Mouse (Mus musculus): ENCODE results near the gene Chchd3. TPM values are rescaled to one million over a fixed set of nuclear protein-coding genes. Genes with fewer than 3 reads are reported as not detected.

Chchd3 gene
- total RNA-seq, 1 experiment from 2014 or later: 274 TPM

GRCm38 (mm10) chr6:32935576-32935975 is 124.5 kb downstream of the Chchd3 start:
- peak; percentile 32 for DNase-seq

- DNase-seq: no peak
Measured at GRCm38 (mm10) chr6:32931106-32931770, 128.8 kb downstream of the Chchd3 start.

GRCm38 (mm10) chr6:32922391-32922790 is 137.7 kb downstream of the Chchd3 start:
- DNase-seq: no peak

- no peak for DNase-seq
Measured at GRCm38 (mm10) chr6:32920091-32920490, 140.0 kb downstream of the Chchd3 start.

GRCm38 (mm10) chr6:32910692-32911091 is 149.4 kb downstream of the Chchd3 start:
- no peak for DNase-seq

GRCm38 (mm10) chr6:32899061-32899460 is 161.0 kb downstream of the Chchd3 start:
- no peak for DNase-seq

GRCm38 (mm10) chr6:32894100-32894499 is 166.0 kb downstream of the Chchd3 start:
- DNase-seq: no peak

- DNase-seq: no peak
Measured at GRCm38 (mm10) chr6:32890726-32891125, 169.3 kb downstream of the Chchd3 start.

- no peak for DNase-seq
Measured at GRCm38 (mm10) chr6:32888894-32889529, 171.0 kb downstream of the Chchd3 start.

GRCm38 (mm10) chr6:32878586-32878985 is 181.5 kb downstream of the Chchd3 start:
- no peak for DNase-seq

GRCm38 (mm10) chr6:32874176-32874575 is 185.9 kb downstream of the Chchd3 start:
- no peak for DNase-seq

GRCm38 (mm10) chr6:32872805-32873204 is 187.3 kb downstream of the Chchd3 start:
- DNase-seq: no peak

- no peak for DNase-seq
Measured at GRCm38 (mm10) chr6:32850960-32851359, 209.1 kb downstream of the Chchd3 start.

- DNase-seq: no peak
Measured at GRCm38 (mm10) chr6:32848974-32849373, 211.1 kb downstream of the Chchd3 start.

- no peak for DNase-seq
Measured at GRCm38 (mm10) chr6:32845463-32845862, 214.6 kb downstream of the Chchd3 start.

GRCm38 (mm10) chr6:32837939-32838301 is 222.1 kb downstream of the Chchd3 start:
- no peak for DNase-seq

- DNase-seq: no peak
Measured at GRCm38 (mm10) chr6:32837165-32837938, 222.7 kb downstream of the Chchd3 start.

- peak; percentile 21 for DNase-seq
Measured at GRCm38 (mm10) chr6:32823856-32824620, 236.0 kb downstream of the Chchd3 start.

- DNase-seq: no peak
Measured at GRCm38 (mm10) chr6:32818961-32819360, 241.1 kb downstream of the Chchd3 start.

- no peak for DNase-seq
Measured at GRCm38 (mm10) chr6:32808796-32809195, 251.3 kb downstream of the Chchd3 start.

GRCm38 (mm10) chr6:32807771-32808170 is 252.3 kb downstream of the Chchd3 start:
- no peak for DNase-seq

- no peak for DNase-seq
Measured at GRCm38 (mm10) chr6:32803646-32804045, 256.4 kb downstream of the Chchd3 start.

GRCm38 (mm10) chr6:32801776-32802175 is 258.3 kb downstream of the Chchd3 start:
- DNase-seq: peak; percentile 57
